Mouse (Mus musculus): Measurements from ENCODE around the gene Rsph3b. TPM values are rescaled to one million over a fixed set of nuclear protein-coding genes. Genes with fewer than 3 reads are reported as not detected.
"Not testable (repeated sequence)": the region's sequence is repeated elsewhere in the genome, so short reads cannot be mapped to it uniquely, and the experiment has no call there.

Rsph3b gene
- polyA plus RNA-seq (2021), result 57.5 TPM

GRCm38 (mm10) chr17:6947984-6948768 lies at the start of gene Rsph3b:
Gene Rsph3b, minus strand, starts transcription at chr17:6948682.
- ATAC-seq (peak; percentile 98), DNase-seq (ENCODE audit: low read depth, low spot score) (peak; percentile 57)
- CTCF ChIA-PET, H3K27me3 ChIP-seq: not testable (repeated sequence)
- in situ Hi-C loops (cut with MboI; ENCODE audit: low pct_unique_long_range_greater_than_20kb), result loop anchor here (5.0 to 10.0 kb wide), 2 partner anchors 96 to 997 kb away; partner anchors contain the start of gene Rsph3a
- POLR2A ChIA-PET, result interaction anchor here (0.9 kb wide), 1 partner anchor 998 kb away, joined by 4 read pairs; no protein-coding TSS in a partner anchor

- in situ Hi-C loops (cut with MboI; ENCODE audit: low pct_unique_long_range_greater_than_20kb); POLR2A ChIA-PET; ATAC-seq; H3K27me3 ChIP-seq; DNase-seq (ENCODE audit: low read depth, low spot score); CTCF ChIA-PET: not testable (repeated sequence)
Observed at GRCm38 (mm10) chr17:6997778-6998490, 49.5 kb upstream of the Rsph3b start.

- H3K27me3 ChIP-seq; in situ Hi-C loops (cut with MboI; ENCODE audit: low pct_unique_long_range_greater_than_20kb); DNase-seq (ENCODE audit: low read depth, low spot score); POLR2A ChIA-PET; ATAC-seq; CTCF ChIA-PET: not testable (repeated sequence)
Observed at GRCm38 (mm10) chr17:6996826-6997225, 48.3 kb upstream of the Rsph3b start.

GRCm38 (mm10) chr17:6995504-6995903 lies 47.0 kb upstream of the Rsph3b start:
- CTCF ChIA-PET; DNase-seq (ENCODE audit: low read depth, low spot score); in situ Hi-C loops (cut with MboI; ENCODE audit: low pct_unique_long_range_greater_than_20kb); ATAC-seq; H3K27me3 ChIP-seq; POLR2A ChIA-PET: not testable (repeated sequence)

GRCm38 (mm10) chr17:6986118-6986517 lies 37.6 kb upstream of the Rsph3b start:
- in situ Hi-C loops (cut with MboI; ENCODE audit: low pct_unique_long_range_greater_than_20kb); CTCF ChIA-PET; DNase-seq (ENCODE audit: low read depth, low spot score); ATAC-seq; POLR2A ChIA-PET; H3K27me3 ChIP-seq: not testable (repeated sequence)

- ATAC-seq; DNase-seq (ENCODE audit: low read depth, low spot score); POLR2A ChIA-PET; CTCF ChIA-PET; in situ Hi-C loops (cut with MboI; ENCODE audit: low pct_unique_long_range_greater_than_20kb); H3K27me3 ChIP-seq: not testable (repeated sequence)
Observed at GRCm38 (mm10) chr17:6980144-6980543, 31.7 kb upstream of the Rsph3b start.

GRCm38 (mm10) chr17:6979380-6979779 lies 30.9 kb upstream of the Rsph3b start:
- H3K27me3 ChIP-seq; POLR2A ChIA-PET; CTCF ChIA-PET; DNase-seq (ENCODE audit: low read depth, low spot score); in situ Hi-C loops (cut with MboI; ENCODE audit: low pct_unique_long_range_greater_than_20kb): not testable (repeated sequence)
- peak; percentile 22 for ATAC-seq

GRCm38 (mm10) chr17:6978287-6979248 lies 30.1 kb upstream of the Rsph3b start, which contains the start of gene Gm49721:
Gene Gm49721, plus strand, starts transcription at chr17:6978904.
- ATAC-seq, result peak; percentile 96
- DNase-seq (ENCODE audit: low read depth, low spot score); CTCF ChIA-PET; POLR2A ChIA-PET; H3K27me3 ChIP-seq; in situ Hi-C loops (cut with MboI; ENCODE audit: low pct_unique_long_range_greater_than_20kb): not testable (repeated sequence)

GRCm38 (mm10) chr17:6974985-6975384 lies 26.5 kb upstream of the Rsph3b start:
- CTCF ChIA-PET; H3K27me3 ChIP-seq; ATAC-seq; in situ Hi-C loops (cut with MboI; ENCODE audit: low pct_unique_long_range_greater_than_20kb); POLR2A ChIA-PET; DNase-seq (ENCODE audit: low read depth, low spot score): not testable (repeated sequence)

GRCm38 (mm10) chr17:6972836-6973396 lies 24.4 kb upstream of the Rsph3b start:
- DNase-seq (ENCODE audit: low read depth, low spot score); ATAC-seq; POLR2A ChIA-PET; CTCF ChIA-PET; in situ Hi-C loops (cut with MboI; ENCODE audit: low pct_unique_long_range_greater_than_20kb); H3K27me3 ChIP-seq: not testable (repeated sequence)

GRCm38 (mm10) chr17:6971238-6971637 lies 22.8 kb upstream of the Rsph3b start:
- POLR2A ChIA-PET; H3K27me3 ChIP-seq; in situ Hi-C loops (cut with MboI; ENCODE audit: low pct_unique_long_range_greater_than_20kb); CTCF ChIA-PET; ATAC-seq; DNase-seq (ENCODE audit: low read depth, low spot score): not testable (repeated sequence)

GRCm38 (mm10) chr17:6970334-6970733 lies 21.9 kb upstream of the Rsph3b start, which contains the start of gene Rnaset2b:
Gene Rnaset2b, plus strand, starts transcription at chr17:6970634.
- CTCF ChIA-PET; ATAC-seq; in situ Hi-C loops (cut with MboI; ENCODE audit: low pct_unique_long_range_greater_than_20kb); POLR2A ChIA-PET; H3K27me3 ChIP-seq; DNase-seq (ENCODE audit: low read depth, low spot score): not testable (repeated sequence)

GRCm38 (mm10) chr17:6967673-6968072 lies 19.2 kb upstream of the Rsph3b start:
- POLR2A ChIA-PET, CTCF ChIA-PET: not testable (repeated sequence)

More at GRCm38 (mm10) chr17:6967673-6968072, 19.2 kb upstream of the Rsph3b start:
- H3K27me3 ChIP-seq; in situ Hi-C loops (cut with MboI; ENCODE audit: low pct_unique_long_range_greater_than_20kb); ATAC-seq; DNase-seq (ENCODE audit: low read depth, low spot score): not testable (repeated sequence)

Data from Patski (cell line).